8 mouse cellular contexts compared by ENCODE assay signal in genomic region chr9:120933587-120933885, GRCm38 (mm10). TPM values are rescaled to one million over a fixed set of nuclear protein-coding genes. Genes with fewer than 3 reads are reported as not detected.
DNase-seq lines count a peak whose midpoint lies in the region; ATAC-seq and TF ChIP-seq lines count a peak whose summit lies in the region.

No protein-coding gene starts in this region.

- under 1% methylated on average over 42 of the region's 58 CpGs for WGBS in heart, embryonic 15.5 days
- 0% methylated on average over 12 of the region's 58 CpGs for WGBS in hindbrain, embryonic 11.5 days

- H3K27ac ChIP-seq in heart, embryonic 15.5 days = peak overlapping the region; percentile 95
- H3K27ac ChIP-seq in MEL (ENCODE audit: control insufficient read depth, low read depth, low read length) = peak overlapping the region; percentile 62; the same call in 1 of the 2 replicates
- peak overlapping the region; percentile 90 for H3K27ac ChIP-seq in hindbrain, embryonic 11.5 days (ENCODE audit: low read depth, low read length)

- ATAC-seq in heart, embryonic 15.5 days (replicated peaks; ENCODE audit: insufficient number of reproducible peaks, insufficient read depth, low FRiP score, low read depth) = peak; percentile 64
- no peak for ATAC-seq in hindbrain, embryonic 11.5 days (ENCODE audit: low FRiP score)
- ATAC-seq in megakaryocyte progenitor cell, adult 5-6 weeks (replicated peaks; ENCODE audit: poor library complexity) = peak; percentile 9

- no peaks in the 10 kb centered on the region for H3K9me3 ChIP-seq in heart, embryonic 15.5 days (replicated peaks)
- no peaks in the 10 kb centered on the region for H3K9me3 ChIP-seq in MEL (replicated peaks; ENCODE audit: insufficient read depth, low read length)
- no peaks in the 10 kb centered on the region for H3K9me3 ChIP-seq in hindbrain, embryonic 11.5 days (ENCODE audit: control insufficient read depth, low read length)

- H3K4me1 ChIP-seq in heart, embryonic 15.5 days (replicated peaks) = peaks cover 42% of the 10 kb centered on the region
- peaks cover 3 to 19% of the 10 kb centered on the region in 2 experiments for H3K4me1 ChIP-seq in MEL (ENCODE audit: control insufficient read depth in 1 of 2, insufficient read depth in 2 of 2, low read length in 2 of 2)
- peaks cover 5% of the 10 kb centered on the region; the same call in 1 of the 2 replicates for H3K4me1 ChIP-seq in hindbrain, embryonic 11.5 days (replicated peaks; ENCODE audit: control insufficient read depth, insufficient read depth, low read length)

- H3K9ac ChIP-seq in heart, embryonic 15.5 days = peak overlapping the region; percentile 95
- H3K9ac ChIP-seq in MEL (ENCODE audit: control insufficient read depth, low read depth, low read length, poor library complexity, severe bottlenecking) = peak overlapping the region; percentile 98
- H3K9ac ChIP-seq in hindbrain, embryonic 11.5 days (ENCODE audit: low read depth, low read length) = peak overlapping the region; percentile 86

- peak overlapping the region; percentile 95 for H3K4me3 ChIP-seq in heart, embryonic 15.5 days
- peak overlapping the region; percentile 100 for H3K4me3 ChIP-seq in MEL (ENCODE audit: control insufficient read depth in 1 of 2, insufficient read depth in 1 of 2, low read depth in 2 of 2, low read length in 2 of 2)
- peak overlapping the region; percentile 86 for H3K4me3 ChIP-seq in hindbrain, embryonic 11.5 days (ENCODE audit: low read depth, low read length)

- no peak for TF ChIP-seq RAD21 in MEL (IDR thresholded peaks at IDR 0.05; ENCODE audit: low read depth, low read length)

- DNase-seq in heart, postnatal 36 days = no peak
- no peak for DNase-seq in MEL (ENCODE audit: low read depth, low spot score)
- no peak for DNase-seq in hindbrain, embryonic 11.5 days (ENCODE audit: low spot score)
- no peak for DNase-seq in ovary, postnatal 14 days (ENCODE audit: low spot score)
- no peak for DNase-seq in spleen, adult 12 weeks (ENCODE audit: low spot score)
- DNase-seq in urinary bladder, postnatal 14 days (ENCODE audit: low spot score) = no peak

- TF ChIP-seq POLR2A in MEL (IDR thresholded peaks at IDR 0.05; ENCODE audit: control insufficient read depth in 1 of 2, insufficient read depth in 1 of 2, low read depth in 1 of 2, low read length in 2 of 2, poor library complexity in 1 of 2) = no peak

- H3K36me3 ChIP-seq in heart, embryonic 15.5 days = no peaks in the 10 kb centered on the region
- H3K36me3 ChIP-seq in MEL (ENCODE audit: control insufficient read depth in 1 of 2, insufficient read depth in 2 of 2, low read length in 2 of 2) = peaks cover 10 to 22% of the 10 kb centered on the region in 2 experiments
- no peaks in the 10 kb centered on the region for H3K36me3 ChIP-seq in hindbrain, embryonic 11.5 days (ENCODE audit: control insufficient read depth, insufficient read depth, low read length)

- intact Hi-C loops in heart, postnatal 36 days (cut with DNase I) = loop anchor here (5.0 to 10.0 kb wide), 5 partner anchors 66 to 441 kb away; no protein-coding TSS in a partner anchor

- H3K27me3 ChIP-seq in heart, embryonic 15.5 days = no peaks in the 10 kb centered on the region
- H3K27me3 ChIP-seq in MEL (ENCODE audit: control insufficient read depth in 1 of 2, insufficient read depth in 2 of 2, low read length in 2 of 2) = peaks cover 0 to 2% of the 10 kb centered on the region in 2 experiments; a peak in 3 of 4 replicates
- no peaks in the 10 kb centered on the region for H3K27me3 ChIP-seq in hindbrain, embryonic 11.5 days (ENCODE audit: control insufficient read depth, insufficient read depth, low read length)

- TF ChIP-seq EP300 in MEL (IDR thresholded peaks at IDR 0.05; ENCODE audit: low read depth in 1 of 2, low read length in 2 of 2) = no peak

- H3K4me2 ChIP-seq in heart, embryonic 15.5 days = peak overlapping the region; percentile 68
- H3K4me2 ChIP-seq in hindbrain, embryonic 11.5 days (replicated peaks; ENCODE audit: low read depth, low read length) = peak overlapping the region; percentile 74

- TF ChIP-seq CTCF in MEL (IDR thresholded peaks at IDR 0.05 in 2 of 3, conservative IDR thresholded peaks at IDR 0.05 in 1 of 3; ENCODE audit: control insufficient read depth in 1 of 3, insufficient read depth in 1 of 3, low read depth in 2 of 3, low read length in 3 of 3, poor library complexity in 1 of 3, severe bottlenecking in 1 of 3) = no peak

- H3K79me2 ChIP-seq in MEL (ENCODE audit: control insufficient read depth, insufficient read depth, low read length, poor library complexity) = peaks cover 50% of the 10 kb centered on the region

TF ChIP-seq in MEL, 35 proteins besides CTCF, POLR2A, EP300 and RAD21:
- TF ChIP-seq ZC3H11A (IDR thresholded peaks at IDR 0.05; ENCODE audit: low read depth, low read length) (no peak), ZKSCAN1 (IDR thresholded peaks at IDR 0.05; ENCODE audit: low read depth, low read length) (no peak), SIN3A (IDR thresholded peaks at IDR 0.05; ENCODE audit: low read length) (no peak), POLR2AphosphoS5 (IDR thresholded peaks at IDR 0.05; ENCODE audit: borderline replicate concordance, low read depth, low read length) (no peak), TCF12 (IDR thresholded peaks at IDR 0.05; ENCODE audit: low read depth, low read length) (no peak), POLR2AphosphoS2 (IDR thresholded peaks at IDR 0.05; ENCODE audit: low read length) (no peak), MAX (IDR thresholded peaks at IDR 0.05; ENCODE audit: low read length) (no peak), TBP (IDR thresholded peaks at IDR 0.05; ENCODE audit: low read depth, low read length) (no peak), MAZ (IDR thresholded peaks at IDR 0.05; ENCODE audit: low read depth, low read length) (no peak), JUND (IDR thresholded peaks at IDR 0.05; ENCODE audit: low read depth, low read length) (no peak), GABPA (IDR thresholded peaks at IDR 0.05; ENCODE audit: low read depth, low read length) (no peak), KAT2A (conservative IDR thresholded peaks at IDR 0.05; ENCODE audit: low read depth, low read length) (no peak), HCFC1 (IDR thresholded peaks at IDR 0.05; ENCODE audit: low read depth, low read length) (no peak), ZNF384 (IDR thresholded peaks at IDR 0.05; ENCODE audit: low read depth, low read length) (no peak), CHD2 (IDR thresholded peaks at IDR 0.05; ENCODE audit: low read length) (no peak), TAL1 (IDR thresholded peaks at IDR 0.05; ENCODE audit: low read length) (no peak), SMC3 (IDR thresholded peaks at IDR 0.05; ENCODE audit: low read depth, low read length) (no peak)

RNA-seq across cellular contexts. Expression of gene Ctnnb1, which starts 4.5 kb away (rescaled TPM):
- 284 and 370 TPM in 2 replicates for polyA plus RNA-seq in heart, embryonic 15.5 days (2015; fragmentation: Nextera tagmentation; extraction: Ambion mirVana)
- total RNA-seq in heart, postnatal 36 days (2021) = 100 to 1,000 TPM; 454 to 475 TPM
- total RNA-seq in MEL (2012; rRNA removed) = 269 and 302 TPM in 2 replicates
- polyA plus RNA-seq in MEL (2012; ENCODE audit: insufficient read depth in 1 of 2, insufficient read length in 2 of 2, low read depth in 1 of 2, low replicate concordance in 2 of 2, missing spikeins in 1 of 2) = 100 to 1,000 TPM; 377 to 701 TPM
- 804 and 817 TPM in 2 replicates for polyA plus RNA-seq in hindbrain, embryonic 11.5 days (2014; fragmentation: Nextera tagmentation; extraction: Ambion mirVana)
- total RNA-seq in megakaryocyte progenitor cell, adult 5-6 weeks (2015) = 308 and 319 TPM in 2 replicates
- total RNA-seq in megakaryocyte progenitor cell, adult 5-6 weeks (2017) = 339 and 406 TPM in 2 replicates
